Mouse (Mus musculus) thymus, adult 2 months (tissue): ENCODE measurements at regions not wholly inside any gene's neighbourhood (a gene's known extent, or its start where the extent isn't known, plus 50 kb on each side); places are given as distances from the start of the nearest gene placed in this dataset.

Experiments used
- CTCF ChIP-seq: fragments of 200-500 bp; IDR thresholded peaks from 2 replicates; pipeline ENCODE4 v1.5.1; 2012; ENCODE audit warnings: mild to moderate bottlenecking, control low read depth, low read length, moderate library complexity, borderline replicate concordance; ENCODE audit not compliant: control insufficient read depth, poor library complexity, insufficient read depth; ENCODE audit errors: extremely low read depth
- POLR2A ChIP-seq: fragments of 200-500 bp; IDR thresholded peaks from 2 replicates; pipeline ENCODE4 v1.6.1; 2012; ENCODE audit warnings: mild to moderate bottlenecking, low read length, control low read depth, moderate library complexity; ENCODE audit not compliant: control insufficient read depth, poor library complexity, insufficient read depth; ENCODE audit errors: extremely low read depth

DNA sequence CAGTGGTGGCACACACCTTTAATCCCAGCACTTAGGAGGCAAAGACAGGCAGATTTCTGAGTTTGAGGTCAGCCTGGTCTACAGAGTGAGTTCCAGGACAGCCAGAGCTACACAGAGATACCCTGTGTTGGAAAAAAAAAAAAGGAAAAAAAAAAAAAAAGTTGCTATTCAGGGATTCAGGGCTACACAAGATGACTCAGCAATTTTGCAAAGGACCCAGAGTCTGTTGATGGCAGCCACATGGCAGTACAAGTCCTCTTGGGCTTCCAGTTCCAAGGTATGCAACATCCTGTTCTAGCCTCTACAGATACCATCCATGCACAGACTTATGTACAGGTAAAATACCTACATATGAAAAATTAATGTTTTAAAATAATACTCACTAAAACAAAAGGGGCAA is 515.9 kb downstream of the Car8 start:
- TF ChIP-seq CTCF (no peak), POLR2A (no peak)
